Mouse (Mus musculus): ENCODE data around the gene Nrip3. TPM values are rescaled to one million over a fixed set of nuclear protein-coding genes. Genes with fewer than 3 reads are reported as not detected.

Nrip3 gene
- polyA plus RNA-seq, 1 experiment from 2014 or later, result 1.8 TPM

DNA sequence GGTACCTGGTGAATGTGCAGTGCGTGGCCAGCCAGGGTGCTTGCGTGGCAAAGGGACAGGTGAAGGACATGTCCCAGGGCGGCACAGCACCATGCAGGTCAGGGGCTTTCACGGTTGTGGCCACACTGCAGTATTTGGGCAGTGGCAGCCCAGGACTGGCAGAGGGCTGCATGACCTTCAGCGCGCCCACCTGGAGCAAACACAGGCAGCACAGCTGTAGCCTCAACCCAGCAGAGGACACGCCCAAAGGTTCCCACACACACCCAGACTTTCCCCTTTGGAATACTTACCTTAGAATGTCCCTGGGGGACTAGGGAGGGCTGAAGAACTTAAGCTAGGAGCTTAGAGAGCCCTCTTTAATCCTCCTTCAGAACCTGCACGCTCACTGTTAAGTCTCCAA is 58.7 kb downstream of the Nrip3 start:
- Histone ChIP-seq H3K9ac (replicated peaks) (no peak overlapping the region), H3K4me2 (replicated peaks) (no peak overlapping the region), H3K27me3 (no peaks in the 10 kb centered on the region), H3K36me3 (no peaks in the 10 kb centered on the region), H3K27ac (replicated peaks) (no peak overlapping the region), H3K4me1 (no peaks in the 10 kb centered on the region), H3K9me3 (0 out of 2 replicates have a peak, but pooled peaks cover 3% of the 10 kb centered on the region), H3K4me3 (no peak overlapping the region)
- ATAC-seq (ENCODE audit: low FRiP score, low read depth), result no peak
- WGBS, result 89% methylated on average over 8 of the region's 8 CpGs

DNA sequence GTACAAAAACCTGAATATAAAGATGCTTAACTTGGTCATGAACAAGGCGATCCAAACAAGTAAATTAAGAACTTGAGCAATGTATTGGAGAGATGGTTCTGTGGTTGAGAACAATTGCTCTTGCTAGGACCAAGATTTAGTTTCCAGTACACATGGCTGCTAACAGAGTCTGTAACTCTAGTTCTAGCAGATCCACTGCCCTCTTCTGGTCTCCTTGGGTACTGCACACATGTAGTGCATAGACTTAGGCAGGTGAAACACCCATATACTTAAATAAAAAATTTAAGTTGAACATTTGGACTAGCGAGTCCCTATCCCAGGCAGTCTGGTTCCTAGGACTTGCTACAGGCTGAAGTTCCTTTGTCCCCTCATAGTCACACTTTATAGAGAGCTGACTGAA is 59.2 kb downstream of the Nrip3 start:
- Histone ChIP-seq H3K27me3 (no peaks in the 10 kb centered on the region), H3K4me2 (replicated peaks) (no peak overlapping the region), H3K9ac (replicated peaks) (no peak overlapping the region), H3K4me1 (no peaks in the 10 kb centered on the region), H3K9me3 (0 out of 2 replicates have a peak, but pooled peaks cover 3% of the 10 kb centered on the region), H3K36me3 (no peaks in the 10 kb centered on the region), H3K4me3 (no peak overlapping the region), H3K27ac (replicated peaks) (no peak overlapping the region)
- WGBS, result 97% methylated on average over 2 of the region's 2 CpGs
- no peak for ATAC-seq (ENCODE audit: low FRiP score, low read depth)

DNA sequence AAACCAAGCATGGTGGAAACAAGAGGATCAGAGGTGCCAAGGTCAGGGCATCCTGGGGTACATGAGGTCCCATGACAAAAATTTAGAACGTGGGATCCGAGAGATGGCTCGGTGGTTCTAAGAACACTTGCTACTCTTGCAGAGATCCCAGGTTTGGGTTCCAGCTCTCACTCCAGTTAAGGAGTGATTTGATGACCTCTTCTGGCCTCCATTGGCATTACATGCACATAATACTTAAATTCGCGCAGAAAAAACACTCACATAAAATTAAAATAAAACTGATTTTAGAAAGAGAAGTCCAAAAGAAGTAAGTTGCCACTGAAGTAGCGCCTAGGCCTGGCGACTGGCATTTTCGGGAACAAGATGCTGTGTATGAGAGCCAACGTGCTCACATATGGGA is 62.5 kb downstream of the Nrip3 start:
- 73% methylated on average over 9 of the region's 9 CpGs for WGBS
- H3K27ac ChIP-seq (replicated peaks), result no peak overlapping the region
- no peaks in the 10 kb centered on the region for H3K4me1 ChIP-seq
- no peak for ATAC-seq (ENCODE audit: low FRiP score, low read depth)
- no peaks in the 10 kb centered on the region for H3K27me3 ChIP-seq
- no peak overlapping the region for H3K4me3 ChIP-seq
- H3K36me3 ChIP-seq, result no peaks in the 10 kb centered on the region
- H3K9me3 ChIP-seq, result 0 out of 2 replicates have a peak, but pooled peaks cover 3% of the 10 kb centered on the region
- H3K9ac ChIP-seq (replicated peaks), result no peak overlapping the region
- H3K4me2 ChIP-seq (replicated peaks), result no peak overlapping the region

DNA sequence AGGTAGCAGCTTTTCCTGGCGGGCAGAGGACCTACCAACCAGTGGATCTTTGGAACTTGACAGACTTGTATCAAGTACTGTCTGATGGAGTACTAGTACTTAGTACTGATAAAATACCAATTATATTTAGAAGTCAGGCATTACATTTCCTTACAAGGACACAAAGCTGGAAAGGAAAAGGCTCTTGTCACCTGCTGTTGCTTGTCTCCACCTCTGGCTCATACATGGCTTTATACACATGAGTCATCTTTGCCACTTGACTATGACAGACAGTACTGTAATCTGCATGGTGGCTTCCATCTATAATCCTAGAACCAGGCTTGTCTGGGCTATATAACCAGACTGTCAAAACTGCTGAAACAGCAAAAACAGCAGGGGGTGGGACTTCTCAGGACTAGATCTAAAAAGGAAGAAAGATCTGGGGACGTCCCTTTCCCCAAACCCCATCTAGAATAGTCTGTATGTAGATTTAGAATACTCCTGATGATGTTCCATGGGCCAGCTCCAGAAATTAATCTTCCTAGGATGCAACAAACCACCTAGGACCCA is 68.3 kb downstream of the Nrip3 start:
- Histone ChIP-seq H3K4me2 (replicated peaks) (no peak overlapping the region), H3K27ac (replicated peaks) (no peak overlapping the region), H3K36me3 (peaks cover 30% of the 10 kb centered on the region), H3K9ac (replicated peaks) (no peak overlapping the region), H3K4me1 (no peaks in the 10 kb centered on the region), H3K4me3 (no peak overlapping the region), H3K27me3 (no peaks in the 10 kb centered on the region), H3K9me3 (no peaks in the 10 kb centered on the region)
- WGBS, result 88% methylated on average over 2 of the region's 2 CpGs
- ATAC-seq (ENCODE audit: low FRiP score, low read depth), result no peak

DNA sequence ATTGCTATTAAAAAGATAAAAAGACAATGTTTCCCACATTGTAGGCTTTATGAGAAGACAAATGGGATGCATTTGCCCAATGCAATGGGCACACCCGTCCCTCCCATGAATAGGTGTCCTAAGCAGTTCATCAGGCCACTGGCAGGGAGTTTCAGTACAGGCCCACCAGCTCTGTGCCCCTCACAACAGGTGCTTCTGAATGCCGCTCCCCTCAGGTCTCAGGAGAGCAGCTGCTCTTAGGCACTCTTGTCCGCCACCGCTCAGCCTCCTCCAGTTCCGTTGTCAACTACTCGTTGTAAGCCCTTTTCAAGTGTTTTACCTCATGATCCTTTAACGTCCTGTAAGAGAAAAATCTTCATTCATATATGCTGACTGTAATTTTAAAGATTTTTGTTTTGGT is 69.6 kb downstream of the Nrip3 start:
- Histone ChIP-seq H3K27me3 (no peaks in the 10 kb centered on the region), H3K4me1 (no peaks in the 10 kb centered on the region), H3K4me2 (replicated peaks) (no peak overlapping the region), H3K9me3 (no peaks in the 10 kb centered on the region), H3K36me3 (peaks cover 35% of the 10 kb centered on the region), H3K27ac (replicated peaks) (no peak overlapping the region), H3K4me3 (no peak overlapping the region), H3K9ac (replicated peaks) (no peak overlapping the region)
- 92% methylated on average over 7 of the region's 7 CpGs for WGBS
- no peak for ATAC-seq (ENCODE audit: low FRiP score, low read depth)

DNA sequence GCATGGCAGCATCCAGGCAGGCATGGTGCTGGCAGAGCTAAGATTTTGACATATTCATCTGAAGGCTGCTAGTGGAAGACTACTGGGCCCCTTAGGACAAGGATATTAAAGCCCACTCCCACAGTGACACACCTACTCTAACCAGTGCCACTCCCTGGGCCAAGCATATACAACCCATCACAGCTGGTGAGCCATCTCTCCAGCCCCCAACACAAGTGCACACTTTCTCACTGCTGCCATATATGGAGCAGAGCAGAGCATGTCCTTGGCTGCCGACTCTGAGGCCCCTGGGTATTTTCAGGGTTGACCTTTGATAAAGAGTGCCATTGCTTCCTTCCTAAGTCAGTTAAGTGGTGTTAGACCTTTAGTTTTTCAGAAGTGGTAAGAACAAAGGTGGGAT is 71.8 kb downstream of the Nrip3 start:
- H3K4me1 ChIP-seq, result no peaks in the 10 kb centered on the region

DNA sequence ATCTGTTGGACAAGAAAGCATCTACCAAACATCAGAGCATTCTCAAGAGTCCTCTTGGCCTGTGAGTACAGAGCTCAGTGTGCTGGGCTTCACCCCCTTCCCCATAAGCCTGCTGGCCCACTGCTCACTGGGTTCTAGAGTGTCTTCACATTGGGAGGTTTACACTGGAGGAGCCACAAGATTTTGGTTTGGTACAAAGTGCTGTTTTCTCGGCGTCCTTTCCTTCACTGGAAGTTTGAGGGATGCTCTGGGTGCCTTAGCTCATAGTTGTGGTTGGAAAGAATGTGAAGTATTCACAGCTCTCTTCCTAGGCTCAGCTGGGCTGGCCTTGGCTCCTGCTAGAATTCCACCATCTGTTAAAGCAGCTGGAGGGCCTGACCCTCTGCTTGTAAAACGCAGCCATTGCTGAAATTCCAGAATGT is 72.9 kb downstream of the Nrip3 start:
- no peak overlapping the region for H3K27ac ChIP-seq (replicated peaks)
- no peaks in the 10 kb centered on the region for H3K9me3 ChIP-seq
- ATAC-seq (ENCODE audit: low FRiP score, low read depth), result no peak
- no peak overlapping the region for H3K4me3 ChIP-seq
- no peaks in the 10 kb centered on the region for H3K27me3 ChIP-seq
- 84% methylated on average over 3 of the region's 3 CpGs for WGBS
- 0 out of 2 replicates have a peak, but pooled peaks cover 3% of the 10 kb centered on the region for H3K4me1 ChIP-seq
- H3K4me2 ChIP-seq (replicated peaks), result no peak overlapping the region
- no peak overlapping the region for H3K9ac ChIP-seq (replicated peaks)
- H3K36me3 ChIP-seq, result peaks cover 35% of the 10 kb centered on the region

More for the DNA sequence above, 71.8 kb downstream of the Nrip3 start:
- H3K27me3 ChIP-seq, result no peaks in the 10 kb centered on the region
- no peak for ATAC-seq (ENCODE audit: low FRiP score, low read depth)
- H3K9ac ChIP-seq (replicated peaks), result no peak overlapping the region
- no peak overlapping the region for H3K27ac ChIP-seq (replicated peaks)
- no peak overlapping the region for H3K4me2 ChIP-seq (replicated peaks)
- 82% methylated on average over 1 of the region's 1 CpGs for WGBS
- H3K36me3 ChIP-seq, result peaks cover 35% of the 10 kb centered on the region
- no peaks in the 10 kb centered on the region for H3K9me3 ChIP-seq
- H3K4me3 ChIP-seq, result no peak overlapping the region

Other genes with a start within 250 kb of the Nrip3 start
- gene St5, start 78.4 kb downstream of the Nrip3 start, polyA plus RNA-seq (2016; fragmentation: Nextera tagmentation; extraction: Ambion mirVana), result 38.1 and 40.2 TPM in 2 replicates
- gene Akip1, start 78.3 kb downstream of the Nrip3 start, polyA plus RNA-seq (2016; fragmentation: Nextera tagmentation; extraction: Ambion mirVana), result 19.1 and 19.5 TPM in 2 replicates
- not detected in 2 replicates for gene BC051019, start 58.2 kb downstream of the Nrip3 start, polyA plus RNA-seq (2016; fragmentation: Nextera tagmentation; extraction: Ambion mirVana)
- gene Ascl3, start 50.3 kb downstream of the Nrip3 start, polyA plus RNA-seq (2016; fragmentation: Nextera tagmentation; extraction: Ambion mirVana), result not detected in 2 replicates
- gene Tmem9b, start 29.1 kb downstream of the Nrip3 start, polyA plus RNA-seq (2016; fragmentation: Nextera tagmentation; extraction: Ambion mirVana), result 62.3 and 64.5 TPM in 2 replicates
- gene Scube2, start 83.7 kb upstream of the Nrip3 start, polyA plus RNA-seq (2016; fragmentation: Nextera tagmentation; extraction: Ambion mirVana), result 1.7 and 4.7 TPM in 2 replicates
- 51.8 and 53.1 TPM in 2 replicates for gene Dennd5a, start 178.4 kb upstream of the Nrip3 start, polyA plus RNA-seq (2016; fragmentation: Nextera tagmentation; extraction: Ambion mirVana)
- 74.6 and 77.5 TPM in 2 replicates for gene Tmem41b, start 204.9 kb upstream of the Nrip3 start, polyA plus RNA-seq (2016; fragmentation: Nextera tagmentation; extraction: Ambion mirVana)
- 49.7 and 51.8 TPM in 2 replicates for gene Ipo7, start 236.2 kb upstream of the Nrip3 start, polyA plus RNA-seq (2016; fragmentation: Nextera tagmentation; extraction: Ambion mirVana)

Data from midbrain, embryonic 12.5 days (tissue).